Mouse (Mus musculus) bone marrow, adult 2 months (tissue): ENCODE results near the gene Col8a2.

Experiments used
- CTCF ChIP-seq: fragments of 200-500 bp; IDR thresholded peaks from 2 replicates; pipeline ENCODE4 v1.5.1; 2011; ENCODE audit warnings: low read length, control low read depth; ENCODE audit not compliant: control insufficient read depth, insufficient read depth
- POLR2A ChIP-seq: fragments of 200-500 bp; IDR thresholded peaks from 2 replicates; pipeline ENCODE4 v1.6.1; 2011; ENCODE audit warnings: low read depth, mild to moderate bottlenecking, control low read depth, low read length, borderline replicate concordance; ENCODE audit not compliant: control insufficient read depth

GRCm38 (mm10) chr4:126326036-126326435 is 39.4 kb downstream of the Col8a2 start:
- TF ChIP-seq CTCF (no peak), POLR2A (no peak)
